Mouse (Mus musculus) spleen, adult 2 months (tissue): ENCODE data around the gene Wasf2.

Source experiments
- CTCF ChIP-seq: fragments of 200-500 bp; IDR thresholded peaks from 2 replicates; pipeline ENCODE4 v1.5.1; 2011; ENCODE audit warnings: mild to moderate bottlenecking, inconsistent platforms; ENCODE audit not compliant: insufficient read depth, insufficient read length, insufficient replicate concordance; ENCODE audit errors: extremely low read depth
- POLR2A ChIP-seq: fragments of 200-500 bp; IDR thresholded peaks from 2 replicates; pipeline ENCODE4 v1.6.1; 2011; ENCODE audit warnings: low read depth, low read length, inconsistent platforms

DNA sequence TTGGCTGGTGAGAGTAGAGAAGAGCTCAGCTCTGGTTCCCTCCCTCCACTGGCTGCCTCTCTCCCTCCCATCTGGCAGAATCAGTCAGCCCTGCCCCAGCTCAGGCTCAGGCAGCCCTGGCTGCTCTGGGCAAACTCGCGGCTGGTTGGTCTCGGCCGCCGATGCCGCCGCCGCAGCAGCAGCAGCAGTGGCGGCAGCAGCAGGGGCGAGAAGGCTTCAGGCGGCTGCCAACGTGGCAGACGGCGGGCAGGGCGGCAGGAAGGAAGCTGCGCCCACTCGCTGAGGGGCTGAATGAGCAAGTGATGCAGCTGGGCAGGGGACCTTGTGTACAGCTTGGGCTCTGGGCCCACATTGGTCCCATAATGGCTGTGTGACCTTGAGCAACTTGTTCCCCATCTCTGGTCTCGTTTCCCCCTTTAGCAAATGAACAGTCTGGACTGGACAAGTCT, 37.8 kb upstream of the Wasf2 start:
- TF ChIP-seq CTCF: no peak
- peak; percentile 17; the same call in 1 of the 2 replicates for TF ChIP-seq POLR2A
